Mouse (Mus musculus) gastrocnemius, postnatal 36 days (tissue): ENCODE results near the gene Platr17. TPM values are rescaled to one million over a fixed set of nuclear protein-coding genes. Genes with fewer than 3 reads are reported as not detected.

ENCODE experiments used
- DNase-seq, 2 experiments: peaks; one replicate each; pipeline ENCODE4 v3.0.0; 2022
- intact Hi-C: fragments of 180-260 bp; cut with DNase I; formaldehyde crosslinking; loops from one replicate; pipeline ENCODE4 v1.15.1; 2025
- total RNA-seq, 2 experiments: library from RNA; stranded (reverse); gene quantifications; 2 replicates each; pipeline ENCODE4 v1.2.3; 2021

Gene Platr17
- total RNA-seq, 2 experiments from 2014 or later = not detected

- peak; percentile 47 to 57 for DNase-seq
- intact Hi-C loops = no loop called here
Measured at GRCm38 (mm10) chr17:33918293-33919203, 13.6 kb downstream of the Platr17 start.

GRCm38 (mm10) chr17:33919351-33920281 is 14.7 kb downstream of the Platr17 start:
- DNase-seq = peak; percentile 67 to 70
- intact Hi-C loops = no loop called here

GRCm38 (mm10) chr17:33920282-33921097 is 15.6 kb downstream of the Platr17 start:
- intact Hi-C loops = no loop called here

GRCm38 (mm10) chr17:33921361-33921760 is 16.4 kb downstream of the Platr17 start:
- intact Hi-C loops = no loop called here
- DNase-seq = no peak

More at GRCm38 (mm10) chr17:33920282-33921097, 15.6 kb downstream of the Platr17 start:
- peak; percentile 70 for DNase-seq

- intact Hi-C loops = no loop called here
- DNase-seq = no peak
Measured at GRCm38 (mm10) chr17:33924577-33925283, 19.8 kb downstream of the Platr17 start.

- DNase-seq = no peak
- intact Hi-C loops = no loop called here
Measured at GRCm38 (mm10) chr17:33925406-33926116, 20.6 kb downstream of the Platr17 start.

- no peak for DNase-seq
- intact Hi-C loops = no loop called here
Measured at GRCm38 (mm10) chr17:33926207-33926932, 21.4 kb downstream of the Platr17 start.

GRCm38 (mm10) chr17:33928251-33928947 is 23.5 kb downstream of the Platr17 start:
- intact Hi-C loops = no loop called here
- DNase-seq = no peak

- peak; percentile 87 to 90 for DNase-seq
- intact Hi-C loops = no loop called here
Measured at GRCm38 (mm10) chr17:33929371-33930279, 24.7 kb downstream of the Platr17 start, which contains the start of gene Rgl2. Gene Rgl2 (plus strand): TSS chr17:33929543.

- DNase-seq = peak in 1 of 2 experiments; percentile 40
- intact Hi-C loops = no loop called here
Measured at GRCm38 (mm10) chr17:33930280-33931158, 25.6 kb downstream of the Platr17 start.

- DNase-seq = no peak
- intact Hi-C loops = no loop called here
Measured at GRCm38 (mm10) chr17:33931159-33931866, 26.4 kb downstream of the Platr17 start.

GRCm38 (mm10) chr17:33931947-33932346 is 27.0 kb downstream of the Platr17 start:
- intact Hi-C loops = no loop called here

GRCm38 (mm10) chr17:33932448-33932847 is 27.5 kb downstream of the Platr17 start:
- no peak for DNase-seq
- intact Hi-C loops = no loop called here

More at GRCm38 (mm10) chr17:33931947-33932346, 27.0 kb downstream of the Platr17 start:
- no peak for DNase-seq

GRCm38 (mm10) chr17:33932970-33933369 is 28.0 kb downstream of the Platr17 start:
- no peak for DNase-seq
- intact Hi-C loops = no loop called here
